Mouse (Mus musculus): ENCODE measurements around the gene Cfap97d1. TPM values are rescaled to one million over a fixed set of nuclear protein-coding genes. Genes with fewer than 3 reads are reported as not detected.

Cfap97d1 gene
- polyA plus RNA-seq, 2 experiments, result not detected

DNA sequence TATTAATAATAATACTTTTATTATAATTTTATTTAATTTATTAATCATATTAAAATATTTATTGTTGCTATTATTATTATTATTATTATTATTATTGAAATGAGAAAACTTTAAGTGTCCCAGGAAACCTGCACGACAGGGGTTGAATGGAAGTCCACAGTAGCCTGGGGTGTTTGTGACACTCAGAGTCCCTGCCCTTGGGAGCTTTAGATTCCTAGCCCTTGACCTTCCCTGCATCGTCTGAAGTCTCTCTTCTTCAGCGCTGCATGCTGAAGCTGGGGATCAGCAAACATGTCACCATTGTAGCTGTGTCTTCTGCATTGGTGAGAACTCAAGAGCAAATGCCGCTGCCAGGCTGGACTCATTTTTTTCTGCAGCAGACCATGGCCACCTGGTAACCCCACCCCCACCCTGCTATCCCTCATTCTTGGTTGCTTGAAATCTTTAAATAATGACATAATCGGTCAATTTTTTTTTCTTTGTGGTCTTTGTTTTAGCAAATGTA lies 51.4 kb downstream of the Cfap97d1 start:
- no peak for ATAC-seq (ENCODE audit: insufficient read depth)
- H3K9ac ChIP-seq (replicated peaks), result no peak overlapping the region
- 64% methylated on average over 5 of the region's 5 CpGs for WGBS (ENCODE audit: insufficient replicate concordance)
- no peak overlapping the region for H3K4me3 ChIP-seq (ENCODE audit: insufficient read depth in 1 of 2, low read depth in 2 of 2, low read length in 2 of 2)
- DNase-seq (ENCODE audit: low read depth in 3 of 3, low spot score in 3 of 3), result no peak
- H3K27ac ChIP-seq, result no peak overlapping the region
- no peak for TF ChIP-seq CTCF (IDR thresholded peaks at IDR 0.05; ENCODE audit: low read depth)
- TF ChIP-seq EP300 (IDR thresholded peaks at IDR 0.05; ENCODE audit: low read depth), result no peak
- no peaks in the 10 kb centered on the region for H3K4me1 ChIP-seq (replicated peaks; ENCODE audit: control insufficient read depth in 2 of 2, insufficient read depth in 2 of 2, low read length in 1 of 2)
- H3K9me3 ChIP-seq (ENCODE audit: control insufficient read depth, low read length), result no peaks in the 10 kb centered on the region
- H3K4me2 ChIP-seq (ENCODE audit: low read depth), result no peak overlapping the region
- no peaks in the 10 kb centered on the region; the same call in 1 of the 2 replicates for H3K27me3 ChIP-seq (ENCODE audit: control insufficient read depth, insufficient read depth, low read length)
- no peaks in the 10 kb centered on the region for H3K36me3 ChIP-seq (replicated peaks; ENCODE audit: control insufficient read depth, insufficient read depth, low read depth)

DNA sequence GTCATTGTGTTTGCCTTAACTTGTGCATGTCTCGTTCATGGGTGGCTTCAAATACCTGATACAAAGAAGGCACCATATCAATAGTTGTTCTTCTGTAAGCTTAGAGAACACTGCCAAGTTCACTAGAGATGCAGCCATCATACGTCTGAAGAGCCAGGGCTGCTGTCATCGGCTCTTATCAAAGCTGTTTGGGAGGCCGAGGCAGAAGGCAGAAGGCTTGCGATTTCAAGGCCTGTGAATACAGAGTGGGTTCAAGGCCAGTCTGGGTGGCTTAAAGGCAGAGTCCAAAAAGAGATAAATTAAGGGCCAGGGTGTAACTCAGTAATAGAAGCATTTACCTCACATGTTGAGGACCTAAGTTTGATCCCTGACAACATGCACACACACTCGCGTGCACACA lies 52.3 kb downstream of the Cfap97d1 start:
- H3K27ac ChIP-seq, result no peak overlapping the region
- TF ChIP-seq CTCF (IDR thresholded peaks at IDR 0.05; ENCODE audit: low read depth) (no peak), EP300 (IDR thresholded peaks at IDR 0.05; ENCODE audit: low read depth) (no peak)
- no peaks in the 10 kb centered on the region for H3K9me3 ChIP-seq (ENCODE audit: control insufficient read depth, low read length)
- ATAC-seq (ENCODE audit: insufficient read depth), result no peak
- H3K4me3 ChIP-seq (ENCODE audit: insufficient read depth in 1 of 2, low read depth in 2 of 2, low read length in 2 of 2), result no peak overlapping the region
- H3K36me3 ChIP-seq (replicated peaks; ENCODE audit: control insufficient read depth, insufficient read depth, low read depth), result no peaks in the 10 kb centered on the region
- H3K4me2 ChIP-seq (ENCODE audit: low read depth), result no peak overlapping the region
- H3K27me3 ChIP-seq (ENCODE audit: control insufficient read depth, insufficient read depth, low read length), result no peaks in the 10 kb centered on the region; the same call in 1 of the 2 replicates
- no peak for DNase-seq (ENCODE audit: low read depth in 3 of 3, low spot score in 3 of 3)
- no peaks in the 10 kb centered on the region for H3K4me1 ChIP-seq (replicated peaks; ENCODE audit: control insufficient read depth in 2 of 2, insufficient read depth in 2 of 2, low read length in 1 of 2)
- no peak overlapping the region for H3K9ac ChIP-seq (replicated peaks)
- 52% methylated on average over 7 of the region's 7 CpGs for whole genome bisulfite sequencing (ENCODE audit: insufficient replicate concordance)

GRCm38 (mm10) chr11:102037789-102038188 lies 53.7 kb downstream of the Cfap97d1 start:
- H3K9ac ChIP-seq (replicated peaks), result no peak overlapping the region
- TF ChIP-seq EP300 (IDR thresholded peaks at IDR 0.05; ENCODE audit: low read depth), result no peak
- no peak for TF ChIP-seq CTCF (IDR thresholded peaks at IDR 0.05; ENCODE audit: low read depth)
- H3K4me1 ChIP-seq (replicated peaks; ENCODE audit: control insufficient read depth in 2 of 2, insufficient read depth in 2 of 2, low read length in 1 of 2), result no peaks in the 10 kb centered on the region
- WGBS (ENCODE audit: insufficient replicate concordance), result 67% methylated on average over 6 of the region's 6 CpGs
- H3K4me3 ChIP-seq (ENCODE audit: insufficient read depth in 1 of 2, low read depth in 2 of 2, low read length in 2 of 2), result no peak overlapping the region
- no peaks in the 10 kb centered on the region for H3K9me3 ChIP-seq (ENCODE audit: control insufficient read depth, low read length)
- H3K36me3 ChIP-seq (replicated peaks; ENCODE audit: control insufficient read depth, insufficient read depth, low read depth), result no peaks in the 10 kb centered on the region
- no peak overlapping the region for H3K4me2 ChIP-seq (ENCODE audit: low read depth)
- H3K27me3 ChIP-seq (ENCODE audit: control insufficient read depth, insufficient read depth, low read length), result no peaks in the 10 kb centered on the region; the same call in 1 of the 2 replicates
- no peak overlapping the region for H3K27ac ChIP-seq
- DNase-seq (ENCODE audit: low read depth in 3 of 3, low spot score in 3 of 3) (no peak), ATAC-seq (ENCODE audit: insufficient read depth) (no peak)

GRCm38 (mm10) chr11:102039487-102040137 lies 55.5 kb downstream of the Cfap97d1 start:
- Histone ChIP-seq H3K27ac (no peak overlapping the region), H3K9me3 (ENCODE audit: control insufficient read depth, low read length) (no peaks in the 10 kb centered on the region), H3K9ac (replicated peaks) (no peak overlapping the region), H3K4me1 (replicated peaks; ENCODE audit: control insufficient read depth in 2 of 2, insufficient read depth in 2 of 2, low read length in 1 of 2) (no peaks in the 10 kb centered on the region), H3K4me2 (ENCODE audit: low read depth) (no peak overlapping the region), H3K27me3 (ENCODE audit: control insufficient read depth, insufficient read depth, low read length) (no peaks in the 10 kb centered on the region; the same call in 1 of the 2 replicates), H3K36me3 (replicated peaks; ENCODE audit: control insufficient read depth, insufficient read depth, low read depth) (no peaks in the 10 kb centered on the region), H3K4me3 (ENCODE audit: insufficient read depth in 1 of 2, low read depth in 2 of 2, low read length in 2 of 2) (no peak overlapping the region)
- no peak for ATAC-seq (ENCODE audit: insufficient read depth)
- DNase-seq (ENCODE audit: low read depth in 3 of 3, low spot score in 3 of 3), result no peak
- TF ChIP-seq EP300 (IDR thresholded peaks at IDR 0.05; ENCODE audit: low read depth) (no peak), CTCF (IDR thresholded peaks at IDR 0.05; ENCODE audit: low read depth) (no peak)
- 60% methylated on average over 13 of the region's 13 CpGs for WGBS (ENCODE audit: insufficient replicate concordance)

- peak; percentile 55 to 60 (median 55) for DNase-seq (ENCODE audit: low read depth in 3 of 3, low spot score in 3 of 3)
- peak; percentile 43; the same call in 1 of the 2 replicates for ATAC-seq (ENCODE audit: insufficient read depth)
- H3K9me3 ChIP-seq (ENCODE audit: control insufficient read depth, low read length), result no peaks in the 10 kb centered on the region
- H3K27ac ChIP-seq, result no peak overlapping the region
- H3K36me3 ChIP-seq (replicated peaks; ENCODE audit: control insufficient read depth, insufficient read depth, low read depth), result no peaks in the 10 kb centered on the region
- H3K9ac ChIP-seq (replicated peaks), result no peak overlapping the region
- H3K27me3 ChIP-seq (ENCODE audit: control insufficient read depth, insufficient read depth, low read length), result no peaks in the 10 kb centered on the region; the same call in 1 of the 2 replicates
- H3K4me1 ChIP-seq (replicated peaks; ENCODE audit: control insufficient read depth in 2 of 2, insufficient read depth in 2 of 2, low read length in 1 of 2), result no peaks in the 10 kb centered on the region
- no peak overlapping the region for H3K4me3 ChIP-seq (ENCODE audit: insufficient read depth in 1 of 2, low read depth in 2 of 2, low read length in 2 of 2)
- H3K4me2 ChIP-seq (ENCODE audit: low read depth), result no peak overlapping the region
- TF ChIP-seq EP300 (IDR thresholded peaks at IDR 0.05; ENCODE audit: low read depth) (no peak), CTCF (IDR thresholded peaks at IDR 0.05; ENCODE audit: low read depth) (peak; percentile 96)
- WGBS (ENCODE audit: insufficient replicate concordance), result under 1% methylated on average over 9 of the region's 9 CpGs
Measured at GRCm38 (mm10) chr11:102040138-102040524, 56.1 kb downstream of the Cfap97d1 start.
